17 mouse cellular contexts compared by ENCODE assay signal in the genomic region with DNA sequence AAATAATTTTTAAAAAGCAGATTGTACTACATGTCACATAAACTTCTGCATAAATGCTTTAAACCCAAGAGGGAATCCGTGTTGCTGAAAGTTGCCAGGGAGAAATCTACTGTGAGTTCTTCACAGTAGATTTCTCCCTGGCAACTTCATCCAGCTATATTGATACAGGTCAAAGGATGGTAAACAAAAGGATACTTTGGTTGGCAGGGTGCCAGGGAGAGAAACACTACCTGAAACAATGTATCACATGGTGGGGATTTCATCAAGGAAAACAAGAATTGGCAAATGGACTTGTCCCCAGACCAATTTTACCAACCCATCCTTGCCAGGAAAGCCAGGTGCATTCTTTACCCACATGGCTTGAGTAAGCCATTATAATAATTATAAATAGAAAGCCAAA. TPM values are rescaled to one million over a fixed set of nuclear protein-coding genes. Genes with fewer than 3 reads are reported as not detected.
"Had no signal": no experiment of that assay in that cellular context is flagged by ENCODE, and none has a peak within 500 bp of the region (broad histone marks: within the 10 kb centered on the region; RNA-seq: fewer than 3 reads in every experiment).

No protein-coding gene starts in this region.

- H3K4me3 ChIP-seq: lung, embryonic 15.5 days; megakaryocyte, embryonic 14.5 days; midbrain, embryonic 13.5 days; midbrain, embryonic 15.5 days; neural tube, embryonic 12.5 days; stomach, embryonic 15.5 days had no signal

- ATAC-seq: lung, postnatal 0 days; midbrain, embryonic 13.5 days; midbrain, embryonic 15.5 days had no signal

- H3K4me1 ChIP-seq: lung, embryonic 15.5 days; megakaryocyte, embryonic 14.5 days; midbrain, embryonic 13.5 days; midbrain, embryonic 15.5 days; neural tube, embryonic 12.5 days; stomach, embryonic 15.5 days had no signal

- H3K9ac ChIP-seq: lung, embryonic 15.5 days; midbrain, embryonic 13.5 days; midbrain, embryonic 15.5 days; neural tube, embryonic 12.5 days; stomach, embryonic 15.5 days had no signal

- H3K27ac ChIP-seq: lung, embryonic 15.5 days; macrophage; midbrain, embryonic 13.5 days; midbrain, embryonic 15.5 days; neural tube, embryonic 12.5 days; stomach, embryonic 15.5 days; stomach, postnatal 0 days had no signal

- H3K4me2 ChIP-seq: lung, embryonic 15.5 days; midbrain, embryonic 11.5 days; midbrain, embryonic 13.5 days; midbrain, embryonic 15.5 days; neural tube, embryonic 12.5 days; stomach, embryonic 15.5 days had no signal

- H3K27me3 ChIP-seq: lung, embryonic 15.5 days; megakaryocyte, embryonic 14.5 days; midbrain, embryonic 13.5 days; midbrain, embryonic 15.5 days; neural tube, embryonic 12.5 days; stomach, embryonic 15.5 days had no signal

- DNase-seq: lung, adult 2 months; lung, postnatal 14 days; lung, postnatal 36 days; right cerebral cortex, postnatal 14 days; thymus, adult 2 months; thymus, postnatal 25 days; thymus, postnatal 4 days had no signal

- H3K36me3 ChIP-seq: lung, embryonic 15.5 days; midbrain, embryonic 13.5 days; midbrain, embryonic 15.5 days; neural tube, embryonic 12.5 days; stomach, embryonic 15.5 days had no signal

- H3K9me3 ChIP-seq: lung, embryonic 15.5 days; midbrain, embryonic 13.5 days; midbrain, embryonic 15.5 days; neural tube, embryonic 12.5 days; stomach, embryonic 15.5 days had no signal

RNA-seq across cellular contexts. Expression of a gene that starts 27.4 kb away (rescaled TPM):
- polyA plus RNA-seq: macrophage had no signal
